Mouse (Mus musculus): ENCODE measurements at regions not wholly inside any gene's neighbourhood (a gene's known extent, or its start where the extent isn't known, plus 50 kb on each side); places are given as distances from the start of the nearest gene placed in this dataset.

DNA sequence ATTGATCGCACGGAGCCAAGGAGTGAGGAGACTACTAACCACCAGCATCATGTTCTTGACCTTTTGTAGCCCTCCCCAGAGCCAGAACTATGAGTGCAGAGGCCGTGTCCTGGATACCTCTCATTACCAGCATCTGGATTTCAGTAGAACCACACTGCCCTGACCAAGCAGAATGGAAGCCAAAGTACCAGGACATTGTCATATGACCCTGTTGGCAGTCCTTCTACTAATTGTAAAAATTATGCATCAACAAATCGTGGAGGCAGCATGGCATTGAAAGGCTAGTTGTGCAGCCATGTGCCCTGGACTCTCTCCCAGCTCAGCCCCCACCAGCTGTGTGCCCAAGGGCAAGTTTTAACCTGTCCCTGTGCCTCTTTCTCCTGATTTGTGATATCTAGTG is 135.6 kb upstream of the Dock1 start:
- H3K27me3 ChIP-seq (replicated peaks), result no peaks in the 10 kb centered on the region
- H3K27ac ChIP-seq (ENCODE audit: insufficient read depth, low read depth), result no peak overlapping the region
- H3K9ac ChIP-seq (ENCODE audit: insufficient read depth, low read depth), result no peak overlapping the region
- dilution Hi-C loops (cut with MboI; ENCODE audit: extremely low pct_ligation_motif_present, extremely low pct_unique_long_range_greater_than_20kb, low sequenced_read_pairs), result no loop called here
- DNase-seq (ENCODE audit: extremely low read depth), result no peak
- peaks cover 50% of the 10 kb centered on the region for H3K9me3 ChIP-seq (replicated peaks; ENCODE audit: low read length)
- TF ChIP-seq RCOR1 (conservative IDR thresholded peaks at IDR 0.05; ENCODE audit: low read depth, low read length), result no peak
- TF ChIP-seq TBP (conservative IDR thresholded peaks at IDR 0.05; ENCODE audit: low read depth, low read length), result no peak
- no peak for TF ChIP-seq POLR2A (IDR thresholded peaks at IDR 0.05; ENCODE audit: low read depth, low read length)
- TF ChIP-seq KAT2A (IDR thresholded peaks at IDR 0.05; ENCODE audit: insufficient replicate concordance, low read length), result no peak
- no peak for TF ChIP-seq SMC3 (IDR thresholded peaks at IDR 0.05; ENCODE audit: low read depth, low read length)
- H3K36me3 ChIP-seq (replicated peaks in 1 of 2; ENCODE audit: control insufficient read depth in 1 of 2, insufficient read depth in 1 of 2, low read length in 1 of 2), result no peaks in the 10 kb centered on the region
- in situ Hi-C loops (cut with MboI; ENCODE audit: low pct_ligation_motif_present, low pct_unique_long_range_greater_than_20kb, low sequenced_read_pairs), result no loop called here
- H3K4me1 ChIP-seq (ENCODE audit: control insufficient read depth in 1 of 2, insufficient read depth in 2 of 2), result no peaks in the 10 kb centered on the region
- no peaks in the 10 kb centered on the region for H3K79me2 ChIP-seq (replicated peaks; ENCODE audit: control insufficient read depth, extremely low read depth, insufficient read depth, poor library complexity, severe bottlenecking)
- no peak overlapping the region for H3K4me3 ChIP-seq (replicated peaks in 1 of 3; ENCODE audit: low read depth in 2 of 3, low read length in 2 of 3, poor library complexity in 1 of 3)
- H3K4me2 ChIP-seq (ENCODE audit: insufficient read depth, low read depth, poor library complexity, severe bottlenecking), result no peak overlapping the region

DNA sequence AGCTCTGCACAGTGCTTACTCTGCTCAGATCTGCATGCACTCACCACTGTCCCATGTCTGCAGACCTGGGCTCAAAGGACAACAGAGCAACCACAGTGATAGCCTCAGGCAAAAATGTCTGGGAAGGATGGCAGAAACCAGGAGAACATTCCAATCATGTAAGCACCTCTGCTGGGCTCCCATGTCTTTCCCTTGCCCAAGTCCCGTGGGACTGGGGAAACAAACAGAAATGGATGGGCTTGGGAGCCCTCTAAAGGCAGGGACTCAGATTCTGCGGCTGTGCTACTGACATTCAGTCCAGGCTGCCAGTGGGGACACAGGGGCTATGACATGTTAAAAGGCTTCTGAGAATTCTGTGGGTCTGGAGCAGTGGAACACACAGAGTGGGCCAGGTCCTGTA is 128.8 kb upstream of the Dock1 start:
- no peak overlapping the region for H3K27ac ChIP-seq (ENCODE audit: insufficient read depth, low read depth)
- H3K4me3 ChIP-seq (replicated peaks in 1 of 3; ENCODE audit: low read depth in 2 of 3, low read length in 2 of 3, poor library complexity in 1 of 3), result no peak overlapping the region
- peaks cover 66% of the 10 kb centered on the region for H3K9me3 ChIP-seq (replicated peaks; ENCODE audit: low read length)
- no peaks in the 10 kb centered on the region for H3K79me2 ChIP-seq (replicated peaks; ENCODE audit: control insufficient read depth, extremely low read depth, insufficient read depth, poor library complexity, severe bottlenecking)
- in situ Hi-C loops (cut with MboI; ENCODE audit: low pct_ligation_motif_present, low pct_unique_long_range_greater_than_20kb, low sequenced_read_pairs), result no loop called here
- no peaks in the 10 kb centered on the region for H3K4me1 ChIP-seq (ENCODE audit: control insufficient read depth in 1 of 2, insufficient read depth in 2 of 2)
- dilution Hi-C loops (cut with MboI; ENCODE audit: extremely low pct_ligation_motif_present, extremely low pct_unique_long_range_greater_than_20kb, low sequenced_read_pairs), result no loop called here
- no peak for DNase-seq (ENCODE audit: extremely low read depth)
- H3K4me2 ChIP-seq (ENCODE audit: insufficient read depth, low read depth, poor library complexity, severe bottlenecking), result no peak overlapping the region
- no peak overlapping the region for H3K9ac ChIP-seq (ENCODE audit: insufficient read depth, low read depth)
- H3K27me3 ChIP-seq (replicated peaks), result no peaks in the 10 kb centered on the region
- no peaks in the 10 kb centered on the region for H3K36me3 ChIP-seq (replicated peaks in 1 of 2; ENCODE audit: control insufficient read depth in 1 of 2, insufficient read depth in 1 of 2, low read length in 1 of 2)
- TF ChIP-seq USF1 (IDR thresholded peaks at IDR 0.05; ENCODE audit: low read depth, low read length), result no peak
- no peak for TF ChIP-seq UBTF (IDR thresholded peaks at IDR 0.05; ENCODE audit: low read depth, low read length)

DNA sequence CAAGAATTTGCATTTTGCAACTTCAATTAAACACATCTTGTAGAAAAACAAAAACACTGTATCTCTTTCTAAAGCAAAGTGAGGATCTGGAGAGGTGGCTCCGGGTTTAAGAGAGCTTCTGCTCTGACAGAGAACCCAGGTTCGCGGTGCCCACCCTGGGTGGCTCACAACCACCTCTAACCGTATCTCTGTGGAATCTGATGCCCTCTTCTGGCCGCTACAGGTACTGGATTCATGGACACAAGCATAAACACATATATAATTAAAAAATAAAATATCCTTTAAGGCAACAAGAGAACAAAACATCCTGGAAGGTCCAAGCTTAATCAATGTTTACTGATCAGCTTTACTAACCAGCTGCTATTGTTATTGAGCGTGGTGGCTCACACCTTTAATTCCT is 124.3 kb upstream of the Dock1 start:
- dilution Hi-C loops (cut with MboI; ENCODE audit: extremely low pct_ligation_motif_present, extremely low pct_unique_long_range_greater_than_20kb, low sequenced_read_pairs), result no loop called here
- Histone ChIP-seq H3K27me3 (replicated peaks) (no peaks in the 10 kb centered on the region), H3K79me2 (replicated peaks; ENCODE audit: control insufficient read depth, extremely low read depth, insufficient read depth, poor library complexity, severe bottlenecking) (no peaks in the 10 kb centered on the region), H3K27ac (ENCODE audit: insufficient read depth, low read depth) (no peak overlapping the region), H3K9ac (ENCODE audit: insufficient read depth, low read depth) (no peak overlapping the region), H3K4me2 (ENCODE audit: insufficient read depth, low read depth, poor library complexity, severe bottlenecking) (no peak overlapping the region), H3K36me3 (replicated peaks in 1 of 2; ENCODE audit: control insufficient read depth in 1 of 2, insufficient read depth in 1 of 2, low read length in 1 of 2) (no peaks in the 10 kb centered on the region), H3K4me1 (ENCODE audit: control insufficient read depth in 1 of 2, insufficient read depth in 2 of 2) (no peaks in the 10 kb centered on the region), H3K9me3 (replicated peaks; ENCODE audit: low read length) (peaks cover 73% of the 10 kb centered on the region), H3K4me3 (replicated peaks in 1 of 3; ENCODE audit: low read depth in 2 of 3, low read length in 2 of 3, poor library complexity in 1 of 3) (no peak overlapping the region)
- in situ Hi-C loops (cut with MboI; ENCODE audit: low pct_ligation_motif_present, low pct_unique_long_range_greater_than_20kb, low sequenced_read_pairs), result no loop called here
- no peak for DNase-seq (ENCODE audit: extremely low read depth)
- TF ChIP-seq JUND (conservative IDR thresholded peaks at IDR 0.05; ENCODE audit: low read depth, low read length) (no peak), MAFK (IDR thresholded peaks at IDR 0.05; ENCODE audit: insufficient replicate concordance, low read length) (no peak), RCOR1 (conservative IDR thresholded peaks at IDR 0.05; ENCODE audit: low read depth, low read length) (no peak)
